Mouse (Mus musculus): ENCODE measurements at regions not wholly inside any gene's neighbourhood (a gene's known extent, or its start where the extent isn't known, plus 50 kb on each side); places are given as distances from the start of the nearest gene placed in this dataset.

GRCm38 (mm10) chr12:74527190-74527621 is 211.0 kb upstream of the Gm11042 start:
- no peak for DNase-seq (ENCODE audit: low read depth in 1 of 2, low spot score in 2 of 2)
- H3K4me1 ChIP-seq (ENCODE audit: control insufficient read depth, insufficient read depth, insufficient read length) = no peaks in the 10 kb centered on the region
- H3K27ac ChIP-seq (ENCODE audit: insufficient read depth, low read length) = no peak overlapping the region
- 71% methylated on average over 2 of the region's 2 CpGs for WGBS
- no peak for TF ChIP-seq CTCF (IDR thresholded peaks at IDR 0.05; ENCODE audit: extremely low read depth, insufficient read depth, insufficient read length, insufficient replicate concordance)
- H3K27me3 ChIP-seq (ENCODE audit: control insufficient read depth, insufficient read depth, low read length) = no peaks in the 10 kb centered on the region
- H3K4me3 ChIP-seq (ENCODE audit: extremely low read depth, insufficient read depth, insufficient read length) = no peak overlapping the region
- no peaks in the 10 kb centered on the region for H3K36me3 ChIP-seq (ENCODE audit: control insufficient read depth, insufficient read depth, low read length)

GRCm38 (mm10) chr12:74523988-74524387 is 207.8 kb upstream of the Gm11042 start:
- TF ChIP-seq CTCF (IDR thresholded peaks at IDR 0.05; ENCODE audit: extremely low read depth, insufficient read depth, insufficient read length, insufficient replicate concordance) = no peak
- no peak for TF ChIP-seq POLR2A (IDR thresholded peaks at IDR 0.05; ENCODE audit: low read depth, low read length)
- H3K4me1 ChIP-seq (ENCODE audit: control insufficient read depth, insufficient read depth, insufficient read length) = no peaks in the 10 kb centered on the region
- DNase-seq (ENCODE audit: low read depth in 1 of 2, low spot score in 2 of 2) = no peak
- H3K27me3 ChIP-seq (ENCODE audit: control insufficient read depth, insufficient read depth, low read length) = no peaks in the 10 kb centered on the region
- no peaks in the 10 kb centered on the region for H3K36me3 ChIP-seq (ENCODE audit: control insufficient read depth, insufficient read depth, low read length)
- H3K4me3 ChIP-seq (ENCODE audit: extremely low read depth, insufficient read depth, insufficient read length) = no peak overlapping the region
- no peak overlapping the region for H3K27ac ChIP-seq (ENCODE audit: insufficient read depth, low read length)

- H3K27me3 ChIP-seq (ENCODE audit: control insufficient read depth, insufficient read depth, low read length) = no peaks in the 10 kb centered on the region
- H3K4me3 ChIP-seq (ENCODE audit: extremely low read depth, insufficient read depth, insufficient read length) = no peak overlapping the region
- 96% methylated on average over 6 of the region's 6 CpGs for WGBS
- H3K4me1 ChIP-seq (ENCODE audit: control insufficient read depth, insufficient read depth, insufficient read length) = no peaks in the 10 kb centered on the region
- no peak for DNase-seq (ENCODE audit: low read depth in 1 of 2, low spot score in 2 of 2)
- no peak overlapping the region for H3K27ac ChIP-seq (ENCODE audit: insufficient read depth, low read length)
- no peak for TF ChIP-seq POLR2A (IDR thresholded peaks at IDR 0.05; ENCODE audit: low read depth, low read length)
- TF ChIP-seq CTCF (IDR thresholded peaks at IDR 0.05; ENCODE audit: extremely low read depth, insufficient read depth, insufficient read length, insufficient replicate concordance) = no peak
- H3K36me3 ChIP-seq (ENCODE audit: control insufficient read depth, insufficient read depth, low read length) = no peaks in the 10 kb centered on the region
Measured at GRCm38 (mm10) chr12:74518032-74518431, 201.8 kb upstream of the Gm11042 start.

GRCm38 (mm10) chr12:74516527-74516926 is 200.3 kb upstream of the Gm11042 start:
- no peak overlapping the region for H3K27ac ChIP-seq (ENCODE audit: insufficient read depth, low read length)
- no peaks in the 10 kb centered on the region for H3K36me3 ChIP-seq (ENCODE audit: control insufficient read depth, insufficient read depth, low read length)
- TF ChIP-seq CTCF (IDR thresholded peaks at IDR 0.05; ENCODE audit: extremely low read depth, insufficient read depth, insufficient read length, insufficient replicate concordance) = no peak
- TF ChIP-seq POLR2A (IDR thresholded peaks at IDR 0.05; ENCODE audit: low read depth, low read length) = no peak
- 75% methylated on average over 3 of the region's 3 CpGs for WGBS
- H3K4me1 ChIP-seq (ENCODE audit: control insufficient read depth, insufficient read depth, insufficient read length) = no peaks in the 10 kb centered on the region
- DNase-seq (ENCODE audit: low read depth in 1 of 2, low spot score in 2 of 2) = no peak
- H3K27me3 ChIP-seq (ENCODE audit: control insufficient read depth, insufficient read depth, low read length) = no peaks in the 10 kb centered on the region
- H3K4me3 ChIP-seq (ENCODE audit: extremely low read depth, insufficient read depth, insufficient read length) = no peak overlapping the region

- Histone ChIP-seq H3K4me3 (ENCODE audit: extremely low read depth, insufficient read depth, insufficient read length) (no peak overlapping the region), H3K4me1 (ENCODE audit: control insufficient read depth, insufficient read depth, insufficient read length) (no peaks in the 10 kb centered on the region), H3K27ac (ENCODE audit: insufficient read depth, low read length) (no peak overlapping the region), H3K36me3 (ENCODE audit: control insufficient read depth, insufficient read depth, low read length) (no peaks in the 10 kb centered on the region), H3K27me3 (ENCODE audit: control insufficient read depth, insufficient read depth, low read length) (no peaks in the 10 kb centered on the region)
- TF ChIP-seq CTCF (IDR thresholded peaks at IDR 0.05; ENCODE audit: extremely low read depth, insufficient read depth, insufficient read length, insufficient replicate concordance) = no peak
- no peak for TF ChIP-seq POLR2A (IDR thresholded peaks at IDR 0.05; ENCODE audit: low read depth, low read length)
- DNase-seq (ENCODE audit: low read depth in 1 of 2, low spot score in 2 of 2) = no peak
- 73% methylated on average over 2 of the region's 2 CpGs for WGBS
Measured at GRCm38 (mm10) chr12:74502791-74503190, 186.6 kb upstream of the Gm11042 start.

- H3K36me3 ChIP-seq (ENCODE audit: control insufficient read depth, insufficient read depth, low read length) = no peaks in the 10 kb centered on the region
- TF ChIP-seq POLR2A (IDR thresholded peaks at IDR 0.05; ENCODE audit: low read depth, low read length) (no peak), CTCF (IDR thresholded peaks at IDR 0.05; ENCODE audit: extremely low read depth, insufficient read depth, insufficient read length, insufficient replicate concordance) (no peak)
- WGBS = 57% methylated on average over 2 of the region's 2 CpGs
- H3K27ac ChIP-seq (ENCODE audit: insufficient read depth, low read length) = no peak overlapping the region
- DNase-seq (ENCODE audit: low read depth in 1 of 2, low spot score in 2 of 2) = no peak
- H3K4me1 ChIP-seq (ENCODE audit: control insufficient read depth, insufficient read depth, insufficient read length) = no peaks in the 10 kb centered on the region
- no peaks in the 10 kb centered on the region for H3K27me3 ChIP-seq (ENCODE audit: control insufficient read depth, insufficient read depth, low read length)
- no peak overlapping the region for H3K4me3 ChIP-seq (ENCODE audit: extremely low read depth, insufficient read depth, insufficient read length)
Measured at GRCm38 (mm10) chr12:74477619-74478018, 161.4 kb upstream of the Gm11042 start.

- no peak overlapping the region for H3K27ac ChIP-seq (ENCODE audit: insufficient read depth, low read length)
- H3K36me3 ChIP-seq (ENCODE audit: control insufficient read depth, insufficient read depth, low read length) = no peaks in the 10 kb centered on the region
- H3K4me1 ChIP-seq (ENCODE audit: control insufficient read depth, insufficient read depth, insufficient read length) = no peaks in the 10 kb centered on the region
- TF ChIP-seq POLR2A (IDR thresholded peaks at IDR 0.05; ENCODE audit: low read depth, low read length) = no peak
- 97% methylated on average over 1 of the region's 1 CpGs for WGBS
- no peaks in the 10 kb centered on the region for H3K27me3 ChIP-seq (ENCODE audit: control insufficient read depth, insufficient read depth, low read length)
- no peak for DNase-seq (ENCODE audit: low read depth in 1 of 2, low spot score in 2 of 2)
- no peak overlapping the region for H3K4me3 ChIP-seq (ENCODE audit: extremely low read depth, insufficient read depth, insufficient read length)
Measured at GRCm38 (mm10) chr12:74474741-74475140, 158.5 kb upstream of the Gm11042 start.

All from spleen, adult 2 months (tissue).